Mouse (Mus musculus) liver, adult (tissue): ENCODE data around the gene Lmo2.

Experiments used
- GATA4 ChIP-seq: IDR thresholded peaks from 2 replicates; pipeline ENCODE4 v1.6.1; 2014; ENCODE audit warnings: mild to moderate bottlenecking, low read length; ENCODE audit not compliant: insufficient replicate concordance

Gene Lmo2

GRCm38 (mm10) chr2:103959066-103959465 is 1.3 kb downstream of the Lmo2 start:
- no peak for TF ChIP-seq GATA4

GRCm38 (mm10) chr2:103959574-103959973 is 1.8 kb downstream of the Lmo2 start:
- no peak for TF ChIP-seq GATA4

- TF ChIP-seq GATA4, result no peak
Observed at GRCm38 (mm10) chr2:103962349-103962748, 4.6 kb downstream of the Lmo2 start.

GRCm38 (mm10) chr2:103965391-103965790 is 7.6 kb downstream of the Lmo2 start:
- no peak for TF ChIP-seq GATA4

GRCm38 (mm10) chr2:103968186-103968585 is 10.4 kb downstream of the Lmo2 start:
- TF ChIP-seq GATA4, result no peak

GRCm38 (mm10) chr2:103968919-103969436 is 11.2 kb downstream of the Lmo2 start:
- no peak for TF ChIP-seq GATA4

- TF ChIP-seq GATA4, result no peak
Observed at GRCm38 (mm10) chr2:103969437-103970040, 11.8 kb downstream of the Lmo2 start.

GRCm38 (mm10) chr2:103970041-103970790 is 12.4 kb downstream of the Lmo2 start:
- no peak for TF ChIP-seq GATA4

GRCm38 (mm10) chr2:103970791-103971649 is 13.2 kb downstream of the Lmo2 start:
- TF ChIP-seq GATA4, result no peak

GRCm38 (mm10) chr2:103971838-103972237 is 14.1 kb downstream of the Lmo2 start:
- no peak for TF ChIP-seq GATA4

- no peak for TF ChIP-seq GATA4
Observed at GRCm38 (mm10) chr2:103975904-103976303, 18.1 kb downstream of the Lmo2 start.

- TF ChIP-seq GATA4, result no peak
Observed at GRCm38 (mm10) chr2:103977216-103977615, 19.4 kb downstream of the Lmo2 start.

- TF ChIP-seq GATA4, result no peak
Observed at GRCm38 (mm10) chr2:103977716-103978115, 19.9 kb downstream of the Lmo2 start.

- TF ChIP-seq GATA4, result no peak
Observed at GRCm38 (mm10) chr2:103982250-103982649, 24.5 kb downstream of the Lmo2 start.

- no peak for TF ChIP-seq GATA4
Observed at GRCm38 (mm10) chr2:103983146-103983545, 25.4 kb downstream of the Lmo2 start.
